Mouse (Mus musculus) stomach, postnatal 0 days (tissue): ENCODE measurements at regions not wholly inside any gene's neighbourhood (a gene's known extent, or its start where the extent isn't known, plus 50 kb on each side); places are given as distances from the start of the nearest gene placed in this dataset.

Experiments
- ATAC-seq: fragments of 200-750 bp; cut with Nextera tagmentation; 2 replicates; pipeline ENCODE4 v1.8.0; 2017; ENCODE audit not compliant: low FRiP score, low TSS enrichment
- DNase-seq: peaks from one replicate; pipeline ENCODE4 v3.0.0-alpha.2; 2016; ENCODE audit warnings: low spot score
- H3K27ac ChIP-seq: fragments of 300-500 bp; sonication (generic); replicated peaks from 2 replicates; pipeline ENCODE4 v1.5.1; 2014; ENCODE audit warnings: mild to moderate bottlenecking, control low read depth
- H3K27me3 ChIP-seq: fragments of 300-500 bp; sonication (generic); 2 replicates; pipeline ENCODE4 v1.6.1; 2014; ENCODE audit warnings: low read length; ENCODE audit not compliant: control insufficient read depth, insufficient read depth
- H3K36me3 ChIP-seq: fragments of 300-500 bp; sonication (generic); 2 replicates; pipeline ENCODE4 v1.6.1; 2014; ENCODE audit warnings: low read length, mixed read lengths; ENCODE audit not compliant: control insufficient read depth, insufficient read depth
- H3K4me1 ChIP-seq: fragments of 300-500 bp; sonication (generic); replicated peaks from 2 replicates; pipeline ENCODE4 v1.6.1; 2014; ENCODE audit warnings: antibody characterized with exemption; ENCODE audit not compliant: control insufficient read depth, insufficient read depth
- H3K4me2 ChIP-seq: fragments of 300-500 bp; sonication (generic); replicated peaks from 2 replicates; pipeline ENCODE4 v1.6.1; 2014; ENCODE audit warnings: low read depth, mild to moderate bottlenecking, control low read depth, moderate library complexity
- H3K4me3 ChIP-seq: fragments of 300-500 bp; sonication (generic); 2 replicates; pipeline ENCODE4 v1.5.1; 2014; ENCODE audit warnings: low read depth, low read length, control low read depth
- H3K9ac ChIP-seq: fragments of 300-500 bp; sonication (generic); 2 replicates; pipeline ENCODE4 v1.6.1; 2014; ENCODE audit warnings: mild to moderate bottlenecking, low read length, control low read depth, mixed read lengths
- H3K9me3 ChIP-seq: fragments of 300-500 bp; sonication (generic); 2 replicates; pipeline ENCODE4 v1.6.1; 2016; ENCODE audit warnings: low read length; ENCODE audit not compliant: control insufficient read depth
- CTCF ChIP-seq: IDR thresholded peaks from 2 replicates; pipeline ENCODE4 v1.5.1; 2016; ENCODE audit warnings: antibody characterized with exemption, low read depth, mild to moderate bottlenecking, moderate library complexity
- EP300 ChIP-seq: optimal IDR thresholded peaks from 2 replicates; pipeline ENCODE3; 2016; ENCODE audit warnings: antibody characterized with exemption
- WGBS: fragments of 180-500 bp; shearing (Covaris S2); extraction: QIAGEN DNeasy Blood & Tissue Kit; methylation state at CpG from one replicate; pipeline ENCODE4 v1.1.7; 2014; 5-methylcytosine and 5-hydroxymethylcytosine counted together

GRCm38 (mm10) chr8:56720001-56720400 lies 169.1 kb downstream of the Fbxo8 start:
- DNase-seq (no peak), ATAC-seq (no peak)
- Histone ChIP-seq H3K4me2 (no peak overlapping the region), H3K27me3 (no peaks in the 10 kb centered on the region), H3K4me1 (no peaks in the 10 kb centered on the region), H3K9ac (no peak overlapping the region), H3K4me3 (no peak overlapping the region), H3K9me3 (no peaks in the 10 kb centered on the region), H3K27ac (no peak overlapping the region), H3K36me3 (no peaks in the 10 kb centered on the region)
- WGBS: 79% methylated on average over 1 of the region's 1 CpGs
- TF ChIP-seq EP300 (no peak), CTCF (no peak)

- Histone ChIP-seq H3K4me2 (no peak overlapping the region), H3K27me3 (no peaks in the 10 kb centered on the region), H3K4me1 (no peaks in the 10 kb centered on the region), H3K9me3 (no peaks in the 10 kb centered on the region), H3K27ac (no peak overlapping the region), H3K9ac (no peak overlapping the region), H3K36me3 (no peaks in the 10 kb centered on the region), H3K4me3 (no peak overlapping the region)
- ATAC-seq (no peak), DNase-seq (no peak)
- WGBS: 16% methylated on average over 2 of the region's 2 CpGs
- peak; percentile 48 for TF ChIP-seq CTCF
- no peak for TF ChIP-seq EP300
Measured at GRCm38 (mm10) chr8:56722473-56723236, 171.8 kb downstream of the Fbxo8 start.

- no peak overlapping the region for H3K4me2 ChIP-seq
- DNase-seq: no peak
- TF ChIP-seq EP300 (no peak), CTCF (peak; percentile 32)
Measured at GRCm38 (mm10) chr8:56724607-56725006, 173.7 kb downstream of the Fbxo8 start.

DNA sequence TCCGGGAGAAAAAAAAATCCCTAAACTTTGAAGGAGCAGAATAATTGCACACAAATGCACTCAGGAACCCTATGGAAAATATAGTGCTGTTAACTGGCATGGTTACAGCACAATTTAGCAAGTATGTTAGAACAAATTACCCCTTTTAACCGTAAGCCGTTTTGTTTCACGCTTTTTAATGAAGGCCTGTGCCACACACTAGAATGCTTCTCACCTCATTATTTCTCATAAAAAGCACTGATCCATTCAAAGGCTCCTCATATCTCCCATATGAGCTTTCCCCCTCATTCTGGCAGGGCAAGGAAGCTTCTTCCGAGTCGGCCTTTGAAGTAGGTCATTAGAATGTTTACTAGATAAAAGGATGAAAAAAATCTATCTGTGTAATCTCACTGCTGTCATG lies 182.4 kb downstream of the Fbxo8 start:
- Histone ChIP-seq H3K4me2 (no peak overlapping the region), H3K9ac (no peak overlapping the region), H3K27me3 (no peaks in the 10 kb centered on the region), H3K36me3 (no peaks in the 10 kb centered on the region), H3K4me3 (no peak overlapping the region), H3K4me1 (no peaks in the 10 kb centered on the region), H3K27ac (no peak overlapping the region), H3K9me3 (no peaks in the 10 kb centered on the region)
- ATAC-seq: no peak
- no peak for DNase-seq
- no peak for TF ChIP-seq EP300
- no peak for TF ChIP-seq CTCF
- 77% methylated on average over 6 of the region's 6 CpGs for WGBS

More at GRCm38 (mm10) chr8:56724607-56725006, 173.7 kb downstream of the Fbxo8 start:
- 61% methylated on average over 2 of the region's 2 CpGs for WGBS
- Histone ChIP-seq H3K9ac (no peak overlapping the region), H3K9me3 (no peaks in the 10 kb centered on the region), H3K4me1 (no peaks in the 10 kb centered on the region), H3K27ac (no peak overlapping the region), H3K4me3 (no peak overlapping the region), H3K27me3 (no peaks in the 10 kb centered on the region), H3K36me3 (no peaks in the 10 kb centered on the region)
- ATAC-seq: no peak

DNA sequence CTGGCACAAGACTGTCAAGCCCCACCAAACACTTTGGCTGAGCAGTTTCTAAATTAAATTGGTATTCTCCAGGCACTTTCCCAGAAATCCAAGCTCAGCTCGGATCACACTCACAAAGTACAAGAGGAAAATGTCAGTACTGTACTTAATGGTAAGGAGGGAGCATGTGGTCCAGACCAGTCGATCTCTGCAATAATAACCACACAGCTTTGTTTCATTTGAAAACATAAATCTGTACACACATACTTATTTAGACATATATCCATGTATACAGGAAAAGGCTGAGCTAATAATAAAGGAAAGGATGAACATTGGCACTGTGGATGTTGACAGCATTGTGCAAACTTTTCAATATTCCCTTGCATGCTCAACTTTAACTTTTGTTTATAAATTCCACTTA lies 184.1 kb downstream of the Fbxo8 start:
- Histone ChIP-seq H3K27ac (no peak overlapping the region), H3K9ac (no peak overlapping the region), H3K36me3 (no peaks in the 10 kb centered on the region), H3K27me3 (no peaks in the 10 kb centered on the region), H3K4me3 (no peak overlapping the region), H3K4me1 (no peaks in the 10 kb centered on the region), H3K9me3 (no peaks in the 10 kb centered on the region), H3K4me2 (no peak overlapping the region)
- no peak for DNase-seq
- WGBS: 48% methylated on average over 2 of the region's 2 CpGs
- ATAC-seq: no peak
- TF ChIP-seq EP300 (no peak), CTCF (no peak)

DNA sequence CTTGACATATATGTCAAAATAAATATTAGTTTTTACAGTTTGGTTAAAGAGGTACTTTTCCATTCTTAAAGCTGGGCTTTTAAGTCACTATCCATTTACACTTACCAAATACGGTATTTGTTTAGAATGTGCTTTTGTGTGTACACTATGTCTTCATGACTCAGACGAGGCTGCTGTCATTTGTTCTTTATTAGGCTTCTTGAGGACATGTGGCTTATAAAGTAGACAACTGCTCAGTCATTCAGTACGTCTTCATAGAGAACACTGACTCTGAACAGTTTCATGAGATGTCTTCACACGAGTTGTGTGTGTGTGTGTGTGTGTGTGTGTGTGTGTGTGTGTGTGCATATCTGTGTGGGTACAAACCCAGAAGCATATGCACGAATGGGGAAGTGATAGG lies 216.1 kb downstream of the Fbxo8 start:
- Histone ChIP-seq H3K27me3 (no peaks in the 10 kb centered on the region), H3K9me3 (no peaks in the 10 kb centered on the region), H3K27ac (no peak overlapping the region), H3K4me2 (no peak overlapping the region), H3K9ac (no peak overlapping the region), H3K4me3 (no peak overlapping the region), H3K4me1 (no peaks in the 10 kb centered on the region), H3K36me3 (no peaks in the 10 kb centered on the region)
- TF ChIP-seq EP300 (no peak), CTCF (no peak)
- ATAC-seq (no peak), DNase-seq (no peak)
- WGBS: 51% methylated on average over 5 of the region's 5 CpGs
